Mouse (Mus musculus) limb, embryonic 10.5 days (tissue): ENCODE measurements around the gene Yy2. TPM values are rescaled to one million over a fixed set of nuclear protein-coding genes. Genes with fewer than 3 reads are reported as not detected.

Experiments
- DNase-seq: peaks from one replicate; pipeline ENCODE4 v3.0.0-alpha.2; 2017; ENCODE audit warnings: low spot score
- H3K27ac ChIP-seq: fragments of 300-500 bp; sonication (generic); 2 replicates; pipeline ENCODE4 v1.5.1; 2016; ENCODE audit warnings: mild to moderate bottlenecking
- H3K27me3 ChIP-seq: fragments of 300-500 bp; sonication (generic); 2 replicates; pipeline ENCODE4 v1.6.1; 2016; ENCODE audit warnings: low read depth, mild to moderate bottlenecking; ENCODE audit not compliant: poor library complexity, severe bottlenecking
- H3K36me3 ChIP-seq: fragments of 300-500 bp; sonication (generic); 2 replicates; pipeline ENCODE4 v1.6.1; 2016; ENCODE audit warnings: mild to moderate bottlenecking, moderate library complexity
- H3K4me1 ChIP-seq: fragments of 300-500 bp; sonication (generic); 2 replicates; pipeline ENCODE4 v1.6.1; 2016
- H3K4me3 ChIP-seq: fragments of 300-500 bp; sonication (generic); 2 replicates; pipeline ENCODE4 v1.5.1; 2016; ENCODE audit warnings: mild to moderate bottlenecking, moderate library complexity
- H3K9me3 ChIP-seq: fragments of 300-500 bp; sonication (generic); replicated peaks from 2 replicates; pipeline ENCODE4 v1.6.1; 2016; ENCODE audit warnings: mild to moderate bottlenecking
- WGBS: fragments of 180-500 bp; shearing (Covaris S2); methylation state at CpG from one replicate; pipeline ENCODE4 v1.1.7; 2016; 5-methylcytosine and 5-hydroxymethylcytosine counted together
- polyA plus RNA-seq: library from polyadenylated mRNA; unstranded; fragments of >200 nt; fragmentation: Nextera tagmentation; extraction: Ambion mirVana; gene quantifications from 2 replicates; pipeline ENCODE4 v1.2.1, GENCODE M21; 2016

Yy2 gene
- polyA plus RNA-seq: 6.0 and 6.7 TPM in 2 replicates

GRCm38 (mm10) chrX:157568840-157569239 lies at the start of gene Yy2:
Yy2 (minus strand) TSS chrX:157568985.
- peaks cover 31% of the 10 kb centered on the region for H3K36me3 ChIP-seq
- H3K4me3 ChIP-seq: no peak within 1 kb of the TSS
- no peak for DNase-seq
- H3K4me1 ChIP-seq: no peaks in the 10 kb centered on the region
- H3K27me3 ChIP-seq: 0 out of 2 replicates have a peak, but pooled peaks cover 6% of the 10 kb centered on the region
- H3K9me3 ChIP-seq: no peaks in the 10 kb centered on the region
- H3K27ac ChIP-seq: no peak within 1 kb of the TSS
- WGBS: 93% methylated on average over 26 of the region's 26 CpGs

GRCm38 (mm10) chrX:157612894-157613293 lies 44.1 kb upstream of the Yy2 start:
- Histone ChIP-seq H3K27ac (peak overlapping the region; percentile 46; the same call in 1 of the 2 replicates), H3K9me3 (no peaks in the 10 kb centered on the region), H3K27me3 (peaks cover 8% of the 10 kb centered on the region), H3K36me3 (no peaks in the 10 kb centered on the region), H3K4me3 (peak overlapping the region; percentile 30), H3K4me1 (peaks cover 4% of the 10 kb centered on the region)
- 24% methylated on average over 32 of the region's 32 CpGs for WGBS
- peak; percentile 33 for DNase-seq

DNA sequence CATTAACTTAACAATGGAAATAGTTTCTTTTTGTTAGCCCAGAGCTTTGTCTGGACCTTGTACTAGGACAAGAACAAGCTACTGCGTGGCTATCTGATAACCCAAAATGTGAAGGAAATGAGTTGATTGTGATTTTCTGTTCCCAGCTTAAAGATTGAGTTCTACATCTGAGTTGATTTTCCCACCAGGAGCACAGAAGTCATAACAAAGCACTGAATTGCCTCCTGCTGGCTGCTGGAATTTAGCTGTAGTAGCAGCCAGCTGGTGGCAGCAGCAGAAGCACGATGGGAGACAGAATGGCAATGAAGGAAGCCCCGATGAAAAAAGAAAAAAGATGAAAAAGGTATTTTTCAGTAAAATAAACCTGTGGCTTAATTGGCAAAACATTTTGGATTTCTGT lies 32.7 kb upstream of the Yy2 start:
- WGBS: 22% methylated on average over 3 of the region's 3 CpGs
- DNase-seq: no peak
- peak overlapping the region; percentile 50; the same call in 1 of the 2 replicates for H3K27ac ChIP-seq
- H3K4me3 ChIP-seq: no peak overlapping the region
- H3K36me3 ChIP-seq: no peaks in the 10 kb centered on the region
- peaks cover 21% of the 10 kb centered on the region for H3K27me3 ChIP-seq
- H3K9me3 ChIP-seq: no peaks in the 10 kb centered on the region
- H3K4me1 ChIP-seq: peaks cover 6% of the 10 kb centered on the region; the same call in 1 of the 2 replicates

DNA sequence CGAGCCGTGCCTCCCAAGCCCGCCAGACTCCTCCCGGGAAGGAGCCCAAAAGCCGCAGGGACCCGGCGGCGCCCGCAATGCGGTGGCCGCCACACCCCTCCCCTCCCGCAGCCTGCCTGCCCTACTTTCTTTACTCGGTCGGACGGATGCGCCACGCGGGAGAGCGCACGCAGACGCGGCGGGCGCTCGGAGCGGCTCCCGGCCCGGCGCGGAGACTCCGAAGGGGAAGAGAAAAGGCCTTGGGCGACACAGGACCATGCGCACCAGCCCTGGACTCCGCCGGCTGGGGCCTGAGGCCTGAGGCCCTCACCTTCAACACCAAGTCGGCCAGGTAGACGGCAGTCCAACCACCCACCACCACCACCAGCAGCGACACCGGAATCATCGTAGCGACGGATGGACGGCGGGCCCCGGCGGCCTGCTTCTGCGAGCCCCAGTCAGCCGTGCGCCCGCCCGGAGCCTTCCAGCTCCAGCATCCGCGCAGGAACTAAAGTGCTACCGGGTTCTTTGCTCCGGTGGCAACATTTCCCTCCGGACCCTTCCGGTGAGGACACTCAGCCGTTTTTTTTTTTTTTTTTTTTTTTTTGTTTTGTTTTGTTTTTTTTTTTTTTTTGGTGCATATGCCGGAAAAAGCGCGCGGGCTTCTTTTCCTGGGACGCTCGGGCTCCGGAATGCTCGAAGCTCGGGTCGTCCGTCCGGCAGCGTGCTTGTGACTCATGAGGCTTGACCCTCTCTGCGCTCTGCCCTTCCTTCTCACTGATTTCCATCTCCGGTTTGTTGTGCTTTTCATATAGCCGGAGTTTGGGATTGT lies 29.6 kb upstream of the Yy2 start, which contains the start of gene Mbtps2:
Mbtps2 (minus strand) TSS at position 530 of the 811 bp plus-strand sequence.
- 11% methylated on average over 48 of the region's 74 CpGs for WGBS
- Histone ChIP-seq H3K36me3 (no peaks in the 10 kb centered on the region), H3K4me3 (peak within 1 kb of the TSS; percentile 68), H3K9me3 (no peaks in the 10 kb centered on the region), H3K4me1 (peaks cover 7% of the 10 kb centered on the region; the same call in 1 of the 2 replicates), H3K27ac (peak within 1 kb of the TSS; percentile 95), H3K27me3 (peaks cover 23% of the 10 kb centered on the region)
- peak; percentile 69 for DNase-seq

DNA sequence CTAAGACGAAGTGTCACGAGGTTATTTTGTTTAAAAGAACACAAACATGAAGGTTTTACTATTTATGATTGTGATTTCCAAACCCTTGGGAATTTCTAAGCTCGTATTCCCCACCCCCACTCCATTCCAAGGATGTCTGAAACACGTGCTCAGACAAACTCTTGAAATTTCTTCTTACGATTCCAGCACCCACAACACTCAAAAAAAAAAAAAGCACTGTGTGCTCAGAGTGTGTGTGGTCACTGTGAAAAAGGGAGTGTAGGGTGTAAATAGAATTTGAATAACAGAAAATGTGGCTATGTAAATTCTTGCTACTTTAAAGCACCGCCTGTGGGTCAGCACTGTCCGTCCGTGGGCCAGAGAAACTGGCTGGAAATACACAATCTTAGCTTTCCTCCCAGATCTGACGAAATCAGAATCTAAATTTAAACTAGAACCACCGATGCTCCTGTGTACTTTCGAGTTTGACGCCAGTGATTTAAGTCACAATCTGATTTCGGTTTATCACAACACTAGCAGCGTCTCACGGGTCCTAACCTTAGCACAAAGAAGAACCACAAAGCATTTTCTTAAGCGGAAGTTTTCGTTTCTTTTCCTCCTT lies 28.9 kb upstream of the Yy2 start:
- H3K4me3 ChIP-seq: peak overlapping the region; percentile 68
- H3K36me3 ChIP-seq: no peaks in the 10 kb centered on the region
- peaks cover 7% of the 10 kb centered on the region; the same call in 1 of the 2 replicates for H3K4me1 ChIP-seq
- H3K27me3 ChIP-seq: peaks cover 23% of the 10 kb centered on the region
- H3K27ac ChIP-seq: peak overlapping the region; percentile 95
- H3K9me3 ChIP-seq: no peaks in the 10 kb centered on the region
- no peak for DNase-seq
- 14% methylated on average over 17 of the region's 17 CpGs for WGBS

DNA sequence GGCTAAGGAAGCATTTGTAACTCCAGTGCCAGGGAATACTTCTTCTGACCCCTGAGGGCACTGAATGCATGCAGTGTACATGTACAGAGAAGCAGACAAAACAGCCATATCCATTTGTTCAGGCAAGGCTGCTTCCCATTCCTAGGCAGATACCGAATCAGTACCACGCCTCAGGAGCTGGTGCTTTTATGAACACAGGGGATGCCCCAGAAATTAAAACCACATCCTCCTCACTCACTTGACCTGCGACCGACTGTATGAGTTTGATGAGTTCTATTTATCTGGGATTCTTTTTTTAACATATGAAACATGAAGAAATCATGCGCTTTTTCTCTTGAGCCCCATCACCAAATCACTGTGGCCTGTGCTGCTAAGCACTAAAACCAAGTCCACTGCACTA lies 28.0 kb upstream of the Yy2 start:
- H3K4me3 ChIP-seq: peak overlapping the region; percentile 68
- H3K36me3 ChIP-seq: no peaks in the 10 kb centered on the region
- no peaks in the 10 kb centered on the region for H3K9me3 ChIP-seq
- H3K4me1 ChIP-seq: peaks cover 7% of the 10 kb centered on the region; the same call in 1 of the 2 replicates
- DNase-seq: no peak
- H3K27me3 ChIP-seq: peaks cover 23% of the 10 kb centered on the region
- H3K27ac ChIP-seq: peak overlapping the region; percentile 95
- WGBS: 80% methylated on average over 5 of the region's 5 CpGs

GRCm38 (mm10) chrX:157595927-157596326 lies 27.1 kb upstream of the Yy2 start:
- Histone ChIP-seq H3K4me3 (no peak overlapping the region), H3K27ac (no peak overlapping the region), H3K36me3 (peaks cover 3% of the 10 kb centered on the region; the same call in 1 of the 2 replicates), H3K9me3 (no peaks in the 10 kb centered on the region), H3K4me1 (peaks cover 7% of the 10 kb centered on the region; the same call in 1 of the 2 replicates), H3K27me3 (peaks cover 23% of the 10 kb centered on the region)
- 87% methylated on average over 6 of the region's 6 CpGs for WGBS
- DNase-seq: no peak

DNA sequence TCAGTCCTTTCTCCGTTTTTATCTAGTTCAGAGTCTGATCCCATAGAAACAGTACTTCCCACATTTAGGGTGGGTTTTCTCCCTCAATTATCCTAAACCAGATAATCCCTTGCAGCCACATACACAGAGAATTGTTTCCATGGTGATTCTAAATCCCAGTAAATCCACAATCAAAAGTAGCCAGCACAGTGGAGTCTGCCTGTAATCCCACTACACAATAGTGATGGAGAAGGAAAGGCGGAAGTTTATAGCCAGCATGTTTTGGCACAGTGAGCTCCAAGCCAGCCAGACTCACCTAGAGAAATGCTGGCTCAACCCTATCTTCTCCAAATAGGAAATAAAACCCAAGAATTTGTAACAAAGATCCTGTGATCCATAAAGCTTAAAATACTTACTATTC lies 25.8 kb upstream of the Yy2 start:
- H3K4me1 ChIP-seq: peaks cover 7% of the 10 kb centered on the region; the same call in 1 of the 2 replicates
- 82% methylated on average over 2 of the region's 2 CpGs for WGBS
- DNase-seq: no peak
- H3K27me3 ChIP-seq: peaks cover 23% of the 10 kb centered on the region
- H3K36me3 ChIP-seq: peaks cover 15% of the 10 kb centered on the region
- no peaks in the 10 kb centered on the region for H3K9me3 ChIP-seq
- H3K4me3 ChIP-seq: no peak overlapping the region
- H3K27ac ChIP-seq: no peak overlapping the region

- Histone ChIP-seq H3K4me1 (no peaks in the 10 kb centered on the region), H3K27me3 (peaks cover 20% of the 10 kb centered on the region; the same call in 1 of the 2 replicates), H3K27ac (no peak overlapping the region), H3K4me3 (no peak overlapping the region), H3K36me3 (peaks cover 44% of the 10 kb centered on the region), H3K9me3 (no peaks in the 10 kb centered on the region)
- DNase-seq: no peak
- WGBS: 90% methylated on average over 5 of the region's 5 CpGs
Measured at GRCm38 (mm10) chrX:157587001-157587400, 18.2 kb upstream of the Yy2 start.

GRCm38 (mm10) chrX:157586397-157586796 lies 17.6 kb upstream of the Yy2 start:
- Histone ChIP-seq H3K27ac (no peak overlapping the region), H3K36me3 (peaks cover 49% of the 10 kb centered on the region), H3K4me1 (no peaks in the 10 kb centered on the region), H3K9me3 (no peaks in the 10 kb centered on the region), H3K4me3 (no peak overlapping the region), H3K27me3 (peaks cover 20% of the 10 kb centered on the region; the same call in 1 of the 2 replicates)
- no peak for DNase-seq

DNA sequence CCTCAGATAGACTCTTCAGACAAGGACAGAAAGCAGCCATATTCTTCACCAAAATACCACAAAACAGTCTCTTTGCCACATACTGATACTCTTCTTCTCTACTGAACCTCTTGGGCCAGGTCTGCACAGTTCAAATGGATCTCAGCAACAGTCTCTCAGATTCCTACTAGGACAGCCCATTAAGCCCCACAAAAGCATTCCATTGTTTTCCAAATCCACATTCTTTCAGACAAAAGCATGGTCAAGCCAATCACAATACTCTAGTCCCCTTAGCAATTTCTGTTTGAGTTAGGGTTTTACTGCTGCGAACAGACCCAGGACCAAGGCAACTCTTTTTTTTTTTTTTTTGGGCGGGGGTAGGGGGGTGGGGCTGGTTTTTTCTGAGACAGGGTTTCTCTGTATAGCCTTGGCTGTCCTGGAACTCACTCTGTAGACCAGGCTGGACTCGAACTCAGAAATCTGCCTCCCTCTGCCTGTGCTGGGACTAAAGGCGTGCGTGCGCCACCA lies 10.4 kb upstream of the Yy2 start:
- H3K27me3 ChIP-seq: peaks cover 4% of the 10 kb centered on the region; the same call in 1 of the 2 replicates
- 85% methylated on average over 6 of the region's 6 CpGs for WGBS
- no peak overlapping the region for H3K27ac ChIP-seq
- no peaks in the 10 kb centered on the region for H3K9me3 ChIP-seq
- no peak for DNase-seq
- H3K4me1 ChIP-seq: no peaks in the 10 kb centered on the region
- H3K36me3 ChIP-seq: peaks cover 47% of the 10 kb centered on the region
- H3K4me3 ChIP-seq: no peak overlapping the region

DNA sequence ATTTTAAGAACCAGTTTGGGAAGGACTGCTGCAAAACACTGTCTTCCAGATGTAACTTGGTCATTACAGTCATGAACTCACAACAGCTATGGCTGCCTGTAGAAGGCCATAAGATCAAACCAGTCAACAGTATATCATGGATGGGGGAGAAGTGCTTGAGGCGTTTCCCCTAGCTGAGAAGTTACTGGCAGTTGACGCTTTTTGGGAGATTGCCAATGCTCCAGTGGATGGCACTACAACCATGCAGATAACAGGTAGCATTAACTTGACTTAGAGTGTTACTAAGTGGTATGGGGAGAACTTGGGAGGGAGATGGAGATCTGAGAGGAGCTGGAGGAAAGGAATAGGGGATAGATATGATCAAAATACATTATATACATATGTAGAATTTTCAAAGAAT lies 5.9 kb upstream of the Yy2 start:
- Histone ChIP-seq H3K4me1 (no peaks in the 10 kb centered on the region), H3K36me3 (peaks cover 48% of the 10 kb centered on the region), H3K4me3 (no peak overlapping the region), H3K9me3 (no peaks in the 10 kb centered on the region), H3K27me3 (no peaks in the 10 kb centered on the region), H3K27ac (no peak overlapping the region)
- no peak for DNase-seq
- WGBS: 74% methylated on average over 2 of the region's 2 CpGs

GRCm38 (mm10) chrX:157563794-157564193 lies 5.0 kb downstream of the Yy2 start:
- DNase-seq: no peak
- WGBS: 82% methylated on average over 10 of the region's 10 CpGs
- H3K36me3 ChIP-seq: peaks cover 20% of the 10 kb centered on the region
- H3K27ac ChIP-seq: no peak overlapping the region
- H3K9me3 ChIP-seq: no peaks in the 10 kb centered on the region
- H3K4me1 ChIP-seq: no peaks in the 10 kb centered on the region
- no peak overlapping the region for H3K4me3 ChIP-seq
- 0 out of 2 replicates have a peak, but pooled peaks cover 6% of the 10 kb centered on the region for H3K27me3 ChIP-seq
